Mouse (Mus musculus): Measurements from ENCODE around the gene Hyal1.

The Hyal1 gene

GRCm38 (mm10) chr9:107593101-107593976 is 16.6 kb downstream of the Hyal1 start:
- no peak for DNase-seq (ENCODE audit: extremely low read depth, insufficient read length, low spot score)

GRCm38 (mm10) chr9:107594281-107595062 is 17.7 kb downstream of the Hyal1 start:
- no peak for DNase-seq (ENCODE audit: extremely low read depth, insufficient read length, low spot score)

- DNase-seq (ENCODE audit: extremely low read depth, insufficient read length, low spot score): no peak
Measured at GRCm38 (mm10) chr9:107596619-107597569, 20.2 kb downstream of the Hyal1 start.

- no peak for DNase-seq (ENCODE audit: extremely low read depth, insufficient read length, low spot score)
Measured at GRCm38 (mm10) chr9:107598385-107598784, 21.7 kb downstream of the Hyal1 start.

- DNase-seq (ENCODE audit: extremely low read depth, insufficient read length, low spot score): no peak
Measured at GRCm38 (mm10) chr9:107599433-107599832, 22.7 kb downstream of the Hyal1 start.

GRCm38 (mm10) chr9:107599842-107600241 is 23.1 kb downstream of the Hyal1 start:
- DNase-seq (ENCODE audit: extremely low read depth, insufficient read length, low spot score): no peak

GRCm38 (mm10) chr9:107600745-107601144 is 24.0 kb downstream of the Hyal1 start:
- no peak for DNase-seq (ENCODE audit: extremely low read depth, insufficient read length, low spot score)

- no peak for DNase-seq (ENCODE audit: extremely low read depth, insufficient read length, low spot score)
Measured at GRCm38 (mm10) chr9:107601275-107601674, 24.5 kb downstream of the Hyal1 start.

GRCm38 (mm10) chr9:107602068-107602648 is 25.4 kb downstream of the Hyal1 start:
- DNase-seq (ENCODE audit: extremely low read depth, insufficient read length, low spot score): peak; percentile 62

- no peak for DNase-seq (ENCODE audit: extremely low read depth, insufficient read length, low spot score)
Measured at GRCm38 (mm10) chr9:107603251-107603650, 26.5 kb downstream of the Hyal1 start.

GRCm38 (mm10) chr9:107605041-107605661 is 28.4 kb downstream of the Hyal1 start:
- peak; percentile 73 for DNase-seq (ENCODE audit: extremely low read depth, insufficient read length, low spot score)

GRCm38 (mm10) chr9:107606591-107606990 is 29.9 kb downstream of the Hyal1 start:
- DNase-seq (ENCODE audit: extremely low read depth, insufficient read length, low spot score): no peak

GRCm38 (mm10) chr9:107607036-107607435 is 30.3 kb downstream of the Hyal1 start:
- DNase-seq (ENCODE audit: extremely low read depth, insufficient read length, low spot score): no peak

GRCm38 (mm10) chr9:107607653-107608245 is 31.0 kb downstream of the Hyal1 start:
- DNase-seq (ENCODE audit: extremely low read depth, insufficient read length, low spot score): no peak

- DNase-seq (ENCODE audit: extremely low read depth, insufficient read length, low spot score): peak; percentile 44
Measured at GRCm38 (mm10) chr9:107608741-107609432, 32.2 kb downstream of the Hyal1 start, which contains the start of gene Sema3b. Gene Sema3b (minus strand): TSS chr9:107609229.

GRCm38 (mm10) chr9:107609433-107609830 is 32.7 kb downstream of the Hyal1 start:
- DNase-seq (ENCODE audit: extremely low read depth, insufficient read length, low spot score): no peak

- no peak for DNase-seq (ENCODE audit: extremely low read depth, insufficient read length, low spot score)
Measured at GRCm38 (mm10) chr9:107611456-107612190, 34.9 kb downstream of the Hyal1 start.
